Mouse (Mus musculus) CH12.LX (cell line): ENCODE measurements around the gene Qprt.

Source experiments
- CHD1 ChIP-seq: IDR thresholded peaks from 2 replicates; pipeline ENCODE4 v1.6.1; 2012; ENCODE audit warnings: low read depth, low read length, improper control_type of control experiment, inconsistent platforms
- CTCF ChIP-seq, 2 experiments: IDR thresholded peaks in 1 of 2; conservative IDR thresholded peaks in 1 of 2; 2 replicates each; pipeline ENCODE4 v1.5.1; 2011 to 2012; ENCODE audit warnings: low read depth in 2 of 2, low read length in 2 of 2, improper control_type of control experiment in 1 of 2, inconsistent platforms in 1 of 2, mild to moderate bottlenecking in 1 of 2, moderate library complexity in 1 of 2
- JUN ChIP-seq: IDR thresholded peaks from 2 replicates; pipeline ENCODE4 v1.6.1; 2011; ENCODE audit warnings: low read depth, mild to moderate bottlenecking, low read length, improper control_type of control experiment, moderate library complexity; ENCODE audit not compliant: insufficient read depth
- MXI1 ChIP-seq: IDR thresholded peaks from 2 replicates; pipeline ENCODE4 v1.6.1; 2011; ENCODE audit warnings: mild to moderate bottlenecking, low read depth, low read length, improper control_type of control experiment
- POLR2A ChIP-seq: IDR thresholded peaks from 2 replicates; pipeline ENCODE4 v1.6.1; 2011; ENCODE audit warnings: low read depth, mild to moderate bottlenecking, improper control_type of control experiment, low read length
- RCOR1 ChIP-seq: conservative IDR thresholded peaks from 2 replicates; pipeline ENCODE4 v1.6.1; 2012; ENCODE audit warnings: low read depth, mild to moderate bottlenecking, inconsistent platforms, low read length, improper control_type of control experiment
- TCF12 ChIP-seq: IDR thresholded peaks from 2 replicates; pipeline ENCODE4 v1.6.1; 2014; ENCODE audit warnings: low read depth, mild to moderate bottlenecking, inconsistent platforms, low read length, improper control_type of control experiment
- USF2 ChIP-seq: conservative IDR thresholded peaks from 2 replicates; pipeline ENCODE4 v1.6.1; 2011; ENCODE audit warnings: low read depth, low read length, improper control_type of control experiment
- ZMIZ1 ChIP-seq: IDR thresholded peaks from 2 replicates; pipeline ENCODE4 v1.6.1; 2012; ENCODE audit warnings: low read depth, mild to moderate bottlenecking, inconsistent platforms, low read length, improper control_type of control experiment

DNA sequence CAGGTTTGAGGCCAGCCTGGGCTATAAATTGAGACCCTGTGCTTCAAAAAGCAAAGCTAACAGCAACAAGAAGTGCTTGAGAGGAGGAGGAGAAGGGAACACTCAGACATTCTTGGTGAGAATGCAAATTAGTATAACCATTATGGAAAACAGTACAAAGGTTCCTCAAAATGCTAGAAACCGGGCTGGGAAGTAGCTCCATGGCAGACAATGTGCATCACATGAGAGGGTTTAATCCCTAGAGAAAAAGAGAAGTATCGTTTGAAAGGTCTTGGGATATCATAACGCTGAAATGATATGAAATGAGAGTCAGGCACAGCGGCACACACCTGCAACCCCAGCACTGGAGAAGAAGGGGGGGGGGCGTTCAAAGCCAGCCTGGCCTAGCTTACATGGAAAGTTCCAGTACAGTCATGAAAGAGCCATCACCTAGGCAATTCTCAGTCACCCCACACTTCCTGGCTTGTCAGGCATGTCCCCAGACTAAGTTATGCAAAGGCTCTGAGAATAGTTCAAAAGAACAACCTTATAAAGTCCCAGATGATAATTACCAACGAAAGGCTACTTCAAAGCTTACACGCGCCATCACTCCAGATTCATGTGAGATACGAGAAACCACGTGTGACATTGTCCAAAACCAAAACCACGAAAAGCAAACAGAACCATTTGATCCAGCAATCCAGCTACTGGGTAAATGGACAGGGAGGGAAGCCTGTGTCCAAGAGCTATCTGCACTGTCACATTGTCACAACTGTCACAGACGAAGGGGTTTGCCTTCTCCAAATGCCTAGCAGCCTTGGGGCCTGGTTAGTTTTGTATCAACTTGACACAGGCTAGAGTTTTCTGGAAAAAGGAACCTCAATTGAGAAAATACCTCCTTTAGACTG is 43.8 kb upstream of the Qprt start:
- peak; percentile 72; the same call in 1 of the 2 replicates for TF ChIP-seq CHD1
- TF ChIP-seq CTCF (conservative IDR thresholded peaks at IDR 0.05 in 1 of 2, IDR thresholded peaks at IDR 0.05 in 1 of 2; ENCODE audit: low read depth in 2 of 2, low read length in 2 of 2): no peak
- peak; percentile 77 for TF ChIP-seq TCF12
- peak; percentile 14; the same call in 1 of the 2 replicates for TF ChIP-seq JUN
- TF ChIP-seq POLR2A: peak; percentile 37
- no peak for TF ChIP-seq USF2
- TF ChIP-seq RCOR1: no peak
- TF ChIP-seq ZMIZ1: peak; percentile 78; the same call in 1 of the 2 replicates
- TF ChIP-seq MXI1: peak; percentile 84
